Mouse (Mus musculus): Measurements from ENCODE around the gene Dennd2a.
A peak's percentile ranks its signal among the peaks of the same experiment; 100 is the strongest.
"Not testable (repeated sequence)": the region's sequence is repeated elsewhere in the genome, so short reads cannot be mapped to it uniquely, and the experiment has no call there.

Dennd2a gene

GRCm38 (mm10) chr6:39450580-39450979 is 107.1 kb downstream of the Dennd2a start:
- no peak for DNase-seq (ENCODE audit: low spot score)

GRCm38 (mm10) chr6:39447429-39448185 is 110.1 kb downstream of the Dennd2a start:
- no peak for DNase-seq (ENCODE audit: low spot score)

- DNase-seq (ENCODE audit: low spot score), result no peak
These were observed 111.7 kb downstream of the Dennd2a start for GRCm38 (mm10) chr6:39445801-39446572.

GRCm38 (mm10) chr6:39442786-39443287 is 114.8 kb downstream of the Dennd2a start:
- DNase-seq (ENCODE audit: low spot score), result no peak

GRCm38 (mm10) chr6:39440207-39440606 is 117.5 kb downstream of the Dennd2a start:
- no peak for DNase-seq (ENCODE audit: low spot score)

GRCm38 (mm10) chr6:39437519-39437918 is 120.1 kb downstream of the Dennd2a start:
- not testable (repeated sequence) for DNase-seq (ENCODE audit: low spot score)

GRCm38 (mm10) chr6:39435875-39436274 is 121.8 kb downstream of the Dennd2a start:
- no peak for DNase-seq (ENCODE audit: low spot score)

GRCm38 (mm10) chr6:39434886-39435492 is 122.7 kb downstream of the Dennd2a start:
- no peak for DNase-seq (ENCODE audit: low spot score)

- DNase-seq (ENCODE audit: low spot score), result no peak
These were observed 123.4 kb downstream of the Dennd2a start for GRCm38 (mm10) chr6:39434111-39434885.

GRCm38 (mm10) chr6:39433701-39434100 is 124.0 kb downstream of the Dennd2a start:
- DNase-seq (ENCODE audit: low spot score), result no peak

GRCm38 (mm10) chr6:39433174-39433573 is 124.5 kb downstream of the Dennd2a start:
- no peak for DNase-seq (ENCODE audit: low spot score)

GRCm38 (mm10) chr6:39430722-39431121 is 126.9 kb downstream of the Dennd2a start:
- DNase-seq (ENCODE audit: low spot score), result no peak

GRCm38 (mm10) chr6:39429007-39429788 is 128.5 kb downstream of the Dennd2a start:
- peak; percentile 53 for DNase-seq (ENCODE audit: low spot score)

- no peak for DNase-seq (ENCODE audit: low spot score)
These were observed 130.2 kb downstream of the Dennd2a start for GRCm38 (mm10) chr6:39427276-39428003.

GRCm38 (mm10) chr6:39426725-39427124 is 130.9 kb downstream of the Dennd2a start:
- DNase-seq (ENCODE audit: low spot score), result no peak

- no peak for DNase-seq (ENCODE audit: low spot score)
These were observed 132.5 kb downstream of the Dennd2a start for GRCm38 (mm10) chr6:39425181-39425580.

- peak; percentile 58 for DNase-seq (ENCODE audit: low spot score)
These were observed 134.0 kb downstream of the Dennd2a start for GRCm38 (mm10) chr6:39423686-39424085.

- DNase-seq (ENCODE audit: low spot score), result peak; percentile 51
These were observed 134.5 kb downstream of the Dennd2a start for GRCm38 (mm10) chr6:39423130-39423551.

- DNase-seq (ENCODE audit: low spot score), result no peak
These were observed 136.8 kb downstream of the Dennd2a start for GRCm38 (mm10) chr6:39420867-39421266.

All from spleen, adult 12 weeks (tissue).